13 mouse cellular contexts compared by ENCODE assay signal in the genomic region with DNA sequence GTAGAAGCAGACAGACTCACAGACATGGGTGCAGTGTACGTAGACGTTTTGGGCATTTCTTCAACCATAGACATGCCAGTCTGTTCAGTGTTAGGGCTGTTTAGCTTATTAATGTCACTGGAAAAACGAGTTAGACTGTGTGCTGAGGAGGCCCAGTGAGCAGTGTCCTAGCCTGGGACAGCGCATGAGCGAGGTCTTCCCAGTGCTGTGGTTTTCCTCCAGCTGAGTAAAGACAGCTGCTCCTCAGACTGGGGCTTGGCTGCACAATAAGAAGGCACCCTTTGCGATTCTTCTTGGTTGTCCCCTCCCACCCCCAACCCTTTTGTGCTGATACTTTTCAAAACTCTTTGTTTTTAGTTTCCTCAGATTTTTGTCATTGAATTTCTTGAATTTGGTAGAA. TPM values are rescaled to one million over a fixed set of nuclear protein-coding genes. Genes with fewer than 3 reads are reported as not detected.
A peak's percentile ranks its signal among the peaks of the same experiment; 100 is the strongest.
DNase-seq lines count a peak whose midpoint lies in the region; ATAC-seq and TF ChIP-seq lines count a peak whose summit lies in the region.
"Had no signal": no experiment of that assay in that cellular context is flagged by ENCODE, and none has a peak within 500 bp of the region (broad histone marks: within the 10 kb centered on the region; RNA-seq: fewer than 3 reads in every experiment).

No protein-coding gene starts in this region.

- no peak for DNase-seq in heart, postnatal 4 days
- DNase-seq in lung, postnatal 4 days, result no peak
- peak; percentile 72 for DNase-seq in embryonic facial prominence, embryonic 14.5 days (ENCODE audit: low spot score)
- no peak for DNase-seq in limb, embryonic 14.5 days (ENCODE audit: low spot score)
- DNase-seq in ovary, postnatal 36 days (ENCODE audit: low spot score), result no peak
- DNase-seq: adrenal gland, adult 2 months; cerebellum, postnatal 25 days; gastrocnemius, adult 2 months had no signal

- 66% methylated on average over 6 of the region's 6 CpGs for WGBS in heart, embryonic 14.5 days
- WGBS in lung, embryonic 16.5 days, result 33% methylated on average over 6 of the region's 6 CpGs
- WGBS in embryonic facial prominence, embryonic 14.5 days, result 37% methylated on average over 6 of the region's 6 CpGs
- WGBS in limb, embryonic 14.5 days, result 70% methylated on average over 6 of the region's 6 CpGs

- no peak overlapping the region for H3K4me2 ChIP-seq in heart, embryonic 14.5 days (ENCODE audit: low read length)
- no peak overlapping the region for H3K4me2 ChIP-seq in lung, embryonic 16.5 days (ENCODE audit: low read depth, low read length)
- H3K4me2 ChIP-seq in embryonic facial prominence, embryonic 14.5 days (ENCODE audit: low read depth, low read length), result no peak overlapping the region
- 0 out of 2 replicates have a peak overlapping the region, but pooled peaks have one; percentile 13 for H3K4me2 ChIP-seq in limb, embryonic 14.5 days (replicated peaks; ENCODE audit: low read depth, low read length, severe bottlenecking)
- H3K4me2 ChIP-seq: limb, embryonic 12.5 days had no signal

- H3K36me3 ChIP-seq in heart, embryonic 14.5 days (ENCODE audit: control insufficient read depth, insufficient read depth, low read length), result no peaks in the 10 kb centered on the region
- no peaks in the 10 kb centered on the region for H3K36me3 ChIP-seq in lung, embryonic 16.5 days (ENCODE audit: control insufficient read depth, insufficient read depth, low read length)
- H3K36me3 ChIP-seq in embryonic facial prominence, embryonic 14.5 days (ENCODE audit: control insufficient read depth, insufficient read depth, low read length), result no peaks in the 10 kb centered on the region
- H3K36me3 ChIP-seq in limb, embryonic 14.5 days (ENCODE audit: control insufficient read depth, insufficient read depth, low read length), result no peaks in the 10 kb centered on the region
- H3K36me3 ChIP-seq: limb, embryonic 12.5 days had no signal

- no peak for TF ChIP-seq POLR2A in limb, embryonic 14.5 days (IDR thresholded peaks at IDR 0.05; ENCODE audit: borderline replicate concordance, extremely low read depth, insufficient read depth, insufficient read length)

- H3K4me1 ChIP-seq in heart, embryonic 14.5 days (ENCODE audit: control insufficient read depth in 2 of 2, insufficient read depth in 2 of 2, low read length in 2 of 2), result peaks cover 36 to 79% of the 10 kb centered on the region in 2 experiments
- H3K4me1 ChIP-seq in lung, embryonic 16.5 days (replicated peaks; ENCODE audit: control insufficient read depth, insufficient read depth, low read length), result peaks cover 65% of the 10 kb centered on the region
- peaks cover 67% of the 10 kb centered on the region for H3K4me1 ChIP-seq in embryonic facial prominence, embryonic 14.5 days (ENCODE audit: control insufficient read depth, insufficient read depth, low read length)
- H3K4me1 ChIP-seq in limb, embryonic 14.5 days (ENCODE audit: control insufficient read depth, insufficient read depth, low read length), result peaks cover 82% of the 10 kb centered on the region

- H3K4me3 ChIP-seq in heart, embryonic 14.5 days (ENCODE audit: control insufficient read depth in 1 of 2, insufficient read depth in 1 of 2, low read depth in 1 of 2, low read length in 2 of 2), result no peak overlapping the region
- H3K4me3 ChIP-seq in lung, embryonic 16.5 days (ENCODE audit: low read length), result no peak overlapping the region
- no peak overlapping the region for H3K4me3 ChIP-seq in embryonic facial prominence, embryonic 14.5 days (ENCODE audit: low read depth, low read length)
- H3K4me3 ChIP-seq in limb, embryonic 14.5 days (replicated peaks; ENCODE audit: low read length), result no peak overlapping the region
- H3K4me3 ChIP-seq: gastrocnemius, adult 2 months; limb, embryonic 12.5 days had no signal

- no peaks in the 10 kb centered on the region for H3K27me3 ChIP-seq in heart, embryonic 14.5 days (ENCODE audit: control insufficient read depth, insufficient read depth, low read length)
- H3K27me3 ChIP-seq in lung, embryonic 16.5 days (ENCODE audit: control insufficient read depth, insufficient read depth, low read depth, low read length), result no peaks in the 10 kb centered on the region
- no peaks in the 10 kb centered on the region for H3K27me3 ChIP-seq in embryonic facial prominence, embryonic 14.5 days (replicated peaks; ENCODE audit: control insufficient read depth, insufficient read depth, low read length)
- no peaks in the 10 kb centered on the region for H3K27me3 ChIP-seq in limb, embryonic 14.5 days (ENCODE audit: control insufficient read depth, insufficient read depth, low read length)
- H3K27me3 ChIP-seq: limb, embryonic 12.5 days had no signal

- ATAC-seq in heart, embryonic 14.5 days (ENCODE audit: insufficient number of reproducible peaks, insufficient read depth, low FRiP score, low read depth), result no peak
- ATAC-seq in lung, embryonic 16.5 days (ENCODE audit: low read depth), result peak; percentile 76
- ATAC-seq in embryonic facial prominence, embryonic 14.5 days (ENCODE audit: low read depth), result peak; percentile 75
- no peak for ATAC-seq in limb, embryonic 14.5 days (ENCODE audit: low FRiP score, low read depth)
- ATAC-seq in megakaryocyte-erythroid progenitor cell, adult 5-6 weeks (replicated peaks; ENCODE audit: low FRiP score, low TSS enrichment, poor library complexity, severe bottlenecking), result no peak
- ATAC-seq: CD4-positive, CD25-positive, alpha-beta regulatory T cell, adult 4 months had no signal

- peak overlapping the region in 1 of 2 experiments; percentile 29; a peak in 1 of 4 replicates for H3K27ac ChIP-seq in heart, embryonic 14.5 days (replicated peaks in 1 of 2; ENCODE audit: control insufficient read depth in 1 of 2, insufficient read depth in 1 of 2, low read depth in 2 of 2, low read length in 2 of 2)
- no peak overlapping the region for H3K27ac ChIP-seq in lung, embryonic 16.5 days (ENCODE audit: low read length)
- H3K27ac ChIP-seq in embryonic facial prominence, embryonic 14.5 days (replicated peaks; ENCODE audit: low read depth, low read length), result peak overlapping the region; percentile 40
- H3K27ac ChIP-seq in limb, embryonic 14.5 days (replicated peaks; ENCODE audit: low read depth, low read length), result no peak overlapping the region

- H3K9me3 ChIP-seq in heart, embryonic 14.5 days (ENCODE audit: control insufficient read depth, low read length), result no peaks in the 10 kb centered on the region
- H3K9me3 ChIP-seq in lung, embryonic 16.5 days (ENCODE audit: control insufficient read depth, low read length), result no peaks in the 10 kb centered on the region; the same call in 1 of the 2 replicates
- no peaks in the 10 kb centered on the region for H3K9me3 ChIP-seq in embryonic facial prominence, embryonic 14.5 days (ENCODE audit: control insufficient read depth, low read length)
- H3K9me3 ChIP-seq in limb, embryonic 14.5 days (ENCODE audit: control insufficient read depth, low read length), result no peaks in the 10 kb centered on the region
- H3K9me3 ChIP-seq: limb, embryonic 12.5 days had no signal

- 0 out of 2 replicates have a peak overlapping the region, but pooled peaks have one; percentile 10 for H3K9ac ChIP-seq in heart, embryonic 14.5 days (ENCODE audit: low read length)
- no peak overlapping the region for H3K9ac ChIP-seq in lung, embryonic 16.5 days (ENCODE audit: low read length)
- H3K9ac ChIP-seq in embryonic facial prominence, embryonic 14.5 days (ENCODE audit: low read depth, low read length), result no peak overlapping the region
- H3K9ac ChIP-seq in limb, embryonic 14.5 days (ENCODE audit: low read depth, low read length, severe bottlenecking), result no peak overlapping the region
- H3K9ac ChIP-seq: limb, embryonic 12.5 days had no signal

RNA-seq across cellular contexts. Expression of a gene that starts 22.8 kb away (rescaled TPM):
- 12.2 and 14.5 TPM in 2 replicates for polyA plus RNA-seq in heart, embryonic 14.5 days (2014; fragmentation: Nextera tagmentation; extraction: Ambion mirVana)
- 10 to 100 TPM; 38.5 to 40.1 TPM for total RNA-seq in heart, postnatal 4 days (2021)
- polyA plus RNA-seq in lung, embryonic 16.5 days (2015; fragmentation: Nextera tagmentation; extraction: Ambion mirVana), result 34.1 and 35.7 TPM in 2 replicates
- 35.6 and 39.3 TPM in 2 replicates for polyA plus RNA-seq in embryonic facial prominence, embryonic 14.5 days (2014; fragmentation: Nextera tagmentation; extraction: Ambion mirVana)
- polyA plus RNA-seq in limb, embryonic 14.5 days (2012; rRNA removed), result 38.7 and 49.0 TPM in 2 replicates
- polyA plus RNA-seq in limb, embryonic 14.5 days (2014; fragmentation: Nextera tagmentation; extraction: Ambion mirVana), result 48.5 and 54.2 TPM in 2 replicates
- 36.0 and 55.9 TPM in 2 replicates for total RNA-seq in megakaryocyte-erythroid progenitor cell, adult 5-6 weeks (2014; fragmentation: Nextera tagmentation)
- 33.4 TPM in 2 replicates for total RNA-seq in megakaryocyte-erythroid progenitor cell, adult 5-6 weeks (2017)

Comparison
In these comparisons a context has a peak if more than half of its experiments do, and no peak if none do; other contexts are left out.
1. ATAC-seq: peak in lung, embryonic 16.5 days (single experiment) and embryonic facial prominence, embryonic 14.5 days (single experiment); none in heart, embryonic 14.5 days (single experiment), limb, embryonic 14.5 days (single experiment) and megakaryocyte-erythroid progenitor cell, adult 5-6 weeks (single experiment).